Mouse (Mus musculus): ENCODE measurements around the gene Elmo1. TPM values are rescaled to one million over a fixed set of nuclear protein-coding genes. Genes with fewer than 3 reads are reported as not detected.

The Elmo1 gene
- polyA plus RNA-seq, 1 experiment: not detected

DNA sequence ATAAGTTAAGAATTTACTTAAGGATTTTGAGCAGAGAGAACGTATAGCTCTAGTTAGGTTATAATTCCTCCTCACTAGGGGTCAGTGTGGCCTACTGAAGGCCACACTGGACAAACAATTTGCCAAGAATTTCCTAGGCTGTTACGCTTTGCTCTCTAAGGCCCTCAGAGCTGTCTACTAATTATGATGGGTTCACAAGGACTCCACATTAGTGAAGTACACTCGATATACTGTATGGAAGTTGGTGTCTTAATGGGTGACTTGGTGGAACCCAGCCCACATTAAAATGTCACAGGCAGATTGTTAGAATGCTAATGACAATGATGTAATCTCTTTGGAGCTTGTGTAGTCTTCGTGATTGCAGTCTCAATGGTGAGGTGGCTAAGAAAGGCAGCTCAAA is 343.7 kb downstream of the Elmo1 start:
- Histone ChIP-seq H3K4me3 (ENCODE audit: insufficient read depth, poor library complexity, severe bottlenecking) (no peak overlapping the region), H3ac (ENCODE audit: control insufficient read depth, insufficient read length, low read depth) (no peak overlapping the region), H3K79me3 (ENCODE audit: low read depth) (no peaks in the 10 kb centered on the region), H3K27me3 (ENCODE audit: control insufficient read depth, insufficient read depth, insufficient read length) (no peaks in the 10 kb centered on the region), H3K36me3 (ENCODE audit: control insufficient read depth, insufficient read depth) (no peaks in the 10 kb centered on the region), H3K79me2 (ENCODE audit: control insufficient read depth, insufficient read depth) (no peaks in the 10 kb centered on the region)
- TF ChIP-seq FOSL1 (IDR thresholded peaks at IDR 0.05; ENCODE audit: insufficient read depth, low read length, poor library complexity, severe bottlenecking) (no peak), CEBPB (IDR thresholded peaks at IDR 0.05; ENCODE audit: low read depth) (no peak), MAX (IDR thresholded peaks at IDR 0.05) (no peak), USF1 (IDR thresholded peaks at IDR 0.05; ENCODE audit: low read depth) (no peak), MYOD1 (IDR thresholded peaks at IDR 0.05; ENCODE audit: control insufficient read depth, insufficient read length, low read depth) (no peak), MYOG (IDR thresholded peaks at IDR 0.05; ENCODE audit: control insufficient read depth, extremely low read depth, insufficient read length) (no peak), CTCF (IDR thresholded peaks at IDR 0.05; ENCODE audit: control insufficient read depth, insufficient read depth, insufficient read length) (no peak)

GRCm38 (mm10) chr13:20439488-20439887 is 349.1 kb downstream of the Elmo1 start:
- Histone ChIP-seq H3K79me2 (ENCODE audit: control insufficient read depth, insufficient read depth) (no peaks in the 10 kb centered on the region), H3ac (ENCODE audit: control insufficient read depth, insufficient read length, low read depth) (no peak overlapping the region), H3K27me3 (ENCODE audit: control insufficient read depth, insufficient read depth, insufficient read length) (no peaks in the 10 kb centered on the region), H3K79me3 (ENCODE audit: low read depth) (no peaks in the 10 kb centered on the region), H3K36me3 (ENCODE audit: control insufficient read depth, insufficient read depth) (no peaks in the 10 kb centered on the region), H3K4me3 (ENCODE audit: insufficient read depth, poor library complexity, severe bottlenecking) (no peak overlapping the region)
- TF ChIP-seq USF1 (IDR thresholded peaks at IDR 0.05; ENCODE audit: low read depth): no peak
- no peak for TF ChIP-seq MYOG (IDR thresholded peaks at IDR 0.05; ENCODE audit: control insufficient read depth, extremely low read depth, insufficient read length)
- no peak for TF ChIP-seq MAX (IDR thresholded peaks at IDR 0.05)
- no peak for TF ChIP-seq CEBPB (IDR thresholded peaks at IDR 0.05; ENCODE audit: low read depth)
- no peak for TF ChIP-seq MYOD1 (IDR thresholded peaks at IDR 0.05; ENCODE audit: control insufficient read depth, insufficient read length, low read depth)
- TF ChIP-seq FOSL1 (IDR thresholded peaks at IDR 0.05; ENCODE audit: insufficient read depth, low read length, poor library complexity, severe bottlenecking): no peak
- no peak for TF ChIP-seq CTCF (IDR thresholded peaks at IDR 0.05; ENCODE audit: control insufficient read depth, insufficient read depth, insufficient read length)

DNA sequence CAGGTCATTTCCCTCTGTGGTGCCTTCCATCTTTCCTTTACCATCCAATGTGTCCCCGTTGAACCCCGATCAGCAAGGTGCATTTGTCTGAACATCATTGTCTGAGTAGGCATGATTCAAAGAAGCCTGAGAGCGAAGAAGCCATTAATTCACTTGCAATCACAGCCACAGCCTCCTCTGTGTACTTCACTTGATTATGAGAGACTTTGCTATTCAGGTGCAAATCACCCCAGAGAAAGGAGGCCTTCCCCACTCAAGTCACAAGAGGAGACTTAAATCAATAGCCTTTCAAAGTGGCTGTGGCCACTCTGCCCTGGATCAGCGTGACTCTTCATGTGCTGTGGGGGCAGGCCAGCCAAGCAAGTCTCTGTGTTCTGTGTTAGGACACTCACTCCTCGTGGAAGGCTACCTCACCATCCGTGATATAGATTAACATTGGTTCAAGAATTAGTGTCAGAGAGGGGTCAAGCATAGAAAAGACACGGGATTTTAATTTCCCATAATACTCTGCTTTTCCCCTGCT is 360.5 kb downstream of the Elmo1 start:
- H3K79me2 ChIP-seq (ENCODE audit: control insufficient read depth, insufficient read depth): no peaks in the 10 kb centered on the region
- H3K36me3 ChIP-seq (ENCODE audit: control insufficient read depth, insufficient read depth): no peaks in the 10 kb centered on the region
- TF ChIP-seq MYOG (IDR thresholded peaks at IDR 0.05; ENCODE audit: control insufficient read depth, extremely low read depth, insufficient read length) (no peak), USF1 (IDR thresholded peaks at IDR 0.05; ENCODE audit: low read depth) (no peak), CEBPB (IDR thresholded peaks at IDR 0.05; ENCODE audit: low read depth) (no peak), FOSL1 (IDR thresholded peaks at IDR 0.05; ENCODE audit: insufficient read depth, low read length, poor library complexity, severe bottlenecking) (no peak), MAX (IDR thresholded peaks at IDR 0.05) (no peak), CTCF (IDR thresholded peaks at IDR 0.05; ENCODE audit: control insufficient read depth, insufficient read depth, insufficient read length) (no peak), MYOD1 (IDR thresholded peaks at IDR 0.05; ENCODE audit: control insufficient read depth, insufficient read length, low read depth) (no peak)
- no peak overlapping the region for H3ac ChIP-seq (ENCODE audit: control insufficient read depth, insufficient read length, low read depth)
- H3K4me3 ChIP-seq (ENCODE audit: insufficient read depth, poor library complexity, severe bottlenecking): no peak overlapping the region
- no peaks in the 10 kb centered on the region for H3K79me3 ChIP-seq (ENCODE audit: low read depth)
- no peaks in the 10 kb centered on the region for H3K27me3 ChIP-seq (ENCODE audit: control insufficient read depth, insufficient read depth, insufficient read length)

DNA sequence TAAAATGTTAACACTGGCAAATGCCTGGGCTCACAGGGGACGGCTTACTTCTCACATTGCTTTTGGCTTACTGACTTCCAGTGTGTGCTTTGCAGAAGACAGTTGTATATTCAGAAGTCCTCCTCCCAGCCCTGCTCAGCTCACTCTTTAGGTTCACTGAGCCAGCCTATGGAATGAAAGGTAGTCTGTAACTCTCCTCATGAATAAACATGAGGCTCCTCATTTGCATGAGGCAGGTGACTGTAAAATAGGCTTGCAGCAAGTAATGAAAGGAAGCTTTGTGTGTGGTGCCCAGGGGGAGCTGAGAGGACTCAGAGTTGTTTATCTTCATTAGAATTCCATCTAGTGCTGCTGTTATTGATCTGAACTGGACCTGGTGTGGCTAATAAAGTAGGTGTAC is 364.0 kb downstream of the Elmo1 start:
- no peak for TF ChIP-seq CTCF (IDR thresholded peaks at IDR 0.05; ENCODE audit: control insufficient read depth, insufficient read depth, insufficient read length)
- no peak for TF ChIP-seq USF1 (IDR thresholded peaks at IDR 0.05; ENCODE audit: low read depth)
- TF ChIP-seq MYOD1 (IDR thresholded peaks at IDR 0.05; ENCODE audit: control insufficient read depth, insufficient read length, low read depth): no peak
- TF ChIP-seq CEBPB (IDR thresholded peaks at IDR 0.05; ENCODE audit: low read depth): no peak
- TF ChIP-seq MAX (IDR thresholded peaks at IDR 0.05): no peak
- TF ChIP-seq FOSL1 (IDR thresholded peaks at IDR 0.05; ENCODE audit: insufficient read depth, low read length, poor library complexity, severe bottlenecking): no peak
- no peak for TF ChIP-seq MYOG (IDR thresholded peaks at IDR 0.05; ENCODE audit: control insufficient read depth, extremely low read depth, insufficient read length)
- no peak overlapping the region for H3ac ChIP-seq (ENCODE audit: control insufficient read depth, insufficient read length, low read depth)
- no peaks in the 10 kb centered on the region for H3K27me3 ChIP-seq (ENCODE audit: control insufficient read depth, insufficient read depth, insufficient read length)
- no peak overlapping the region for H3K4me3 ChIP-seq (ENCODE audit: insufficient read depth, poor library complexity, severe bottlenecking)
- no peaks in the 10 kb centered on the region for H3K79me3 ChIP-seq (ENCODE audit: low read depth)
- no peaks in the 10 kb centered on the region for H3K79me2 ChIP-seq (ENCODE audit: control insufficient read depth, insufficient read depth)
- no peaks in the 10 kb centered on the region for H3K36me3 ChIP-seq (ENCODE audit: control insufficient read depth, insufficient read depth)

- Histone ChIP-seq H3K79me3 (ENCODE audit: low read depth) (no peaks in the 10 kb centered on the region), H3K4me3 (ENCODE audit: insufficient read depth, poor library complexity, severe bottlenecking) (no peak overlapping the region), H3K27me3 (ENCODE audit: control insufficient read depth, insufficient read depth, insufficient read length) (no peaks in the 10 kb centered on the region), H3K36me3 (ENCODE audit: control insufficient read depth, insufficient read depth) (no peaks in the 10 kb centered on the region), H3ac (ENCODE audit: control insufficient read depth, insufficient read length, low read depth) (no peak overlapping the region), H3K79me2 (ENCODE audit: control insufficient read depth, insufficient read depth) (no peaks in the 10 kb centered on the region)
- no peak for TF ChIP-seq CEBPB (IDR thresholded peaks at IDR 0.05; ENCODE audit: low read depth)
- TF ChIP-seq FOSL1 (IDR thresholded peaks at IDR 0.05; ENCODE audit: insufficient read depth, low read length, poor library complexity, severe bottlenecking): no peak
- TF ChIP-seq CTCF (IDR thresholded peaks at IDR 0.05; ENCODE audit: control insufficient read depth, insufficient read depth, insufficient read length): no peak
- no peak for TF ChIP-seq MAX (IDR thresholded peaks at IDR 0.05)
- TF ChIP-seq USF1 (IDR thresholded peaks at IDR 0.05; ENCODE audit: low read depth): no peak
- TF ChIP-seq MYOG (IDR thresholded peaks at IDR 0.05; ENCODE audit: control insufficient read depth, extremely low read depth, insufficient read length): no peak
- no peak for TF ChIP-seq MYOD1 (IDR thresholded peaks at IDR 0.05; ENCODE audit: control insufficient read depth, insufficient read length, low read depth)
These were observed 369.7 kb downstream of the Elmo1 start for GRCm38 (mm10) chr13:20460096-20460495.

Measured in C2C12 (cell line).